Mouse (Mus musculus) liver, embryonic 14.5 days (tissue): ENCODE data around the gene Svop.

Source experiments
- CTCF ChIP-seq: IDR thresholded peaks from 2 replicates; pipeline ENCODE4 v1.5.1; 2016; ENCODE audit warnings: antibody characterized with exemption, low read depth, control low read depth
- EP300 ChIP-seq: IDR thresholded peaks from 2 replicates; pipeline ENCODE4 v1.6.1; 2016; ENCODE audit warnings: antibody characterized with exemption, low read depth

- TF ChIP-seq CTCF (no peak), EP300 (no peak)
Observed at GRCm38 (mm10) chr5:114009049-114009448, 82.3 kb downstream of the Svop start.
